Mouse (Mus musculus): ENCODE data around the gene Mast4.

Gene Mast4

GRCm38 (mm10) chr13:102892783-102893182 lies 441.5 kb downstream of the Mast4 start:
- no peak for DNase-seq (ENCODE audit: low spot score)

- DNase-seq (ENCODE audit: low spot score), result no peak
Observed at GRCm38 (mm10) chr13:102889989-102890388, 444.3 kb downstream of the Mast4 start.

- no peak for DNase-seq (ENCODE audit: low spot score)
Observed at GRCm38 (mm10) chr13:102889537-102889936, 444.8 kb downstream of the Mast4 start.

- no peak for DNase-seq (ENCODE audit: low spot score)
Observed at GRCm38 (mm10) chr13:102888895-102889490, 445.3 kb downstream of the Mast4 start.

GRCm38 (mm10) chr13:102888211-102888610 lies 446.1 kb downstream of the Mast4 start:
- DNase-seq (ENCODE audit: low spot score), result no peak

- DNase-seq (ENCODE audit: low spot score), result no peak
Observed at GRCm38 (mm10) chr13:102887534-102887933, 446.8 kb downstream of the Mast4 start.

GRCm38 (mm10) chr13:102886788-102887187 lies 447.5 kb downstream of the Mast4 start:
- DNase-seq (ENCODE audit: low spot score), result no peak

- DNase-seq (ENCODE audit: low spot score), result no peak
Observed at GRCm38 (mm10) chr13:102886147-102886546, 448.1 kb downstream of the Mast4 start.

GRCm38 (mm10) chr13:102880381-102881076 lies 453.8 kb downstream of the Mast4 start:
- DNase-seq (ENCODE audit: low spot score), result no peak

GRCm38 (mm10) chr13:102878631-102879030 lies 455.7 kb downstream of the Mast4 start:
- DNase-seq (ENCODE audit: low spot score), result no peak

GRCm38 (mm10) chr13:102877766-102878325 lies 456.5 kb downstream of the Mast4 start:
- DNase-seq (ENCODE audit: low spot score), result no peak

GRCm38 (mm10) chr13:102877154-102877553 lies 457.1 kb downstream of the Mast4 start:
- no peak for DNase-seq (ENCODE audit: low spot score)

- no peak for DNase-seq (ENCODE audit: low spot score)
Observed at GRCm38 (mm10) chr13:102875520-102875919, 458.8 kb downstream of the Mast4 start.

- DNase-seq (ENCODE audit: low spot score), result no peak
Observed at GRCm38 (mm10) chr13:102875144-102875476, 459.2 kb downstream of the Mast4 start.

- DNase-seq (ENCODE audit: low spot score), result no peak
Observed at GRCm38 (mm10) chr13:102874465-102875143, 459.7 kb downstream of the Mast4 start.

GRCm38 (mm10) chr13:102873412-102874016 lies 460.8 kb downstream of the Mast4 start:
- no peak for DNase-seq (ENCODE audit: low spot score)

- DNase-seq (ENCODE audit: low spot score), result no peak
Observed at GRCm38 (mm10) chr13:102871380-102872104, 462.8 kb downstream of the Mast4 start.

- DNase-seq (ENCODE audit: low spot score), result no peak
Observed at GRCm38 (mm10) chr13:102869541-102869940, 464.8 kb downstream of the Mast4 start.

- DNase-seq (ENCODE audit: low spot score), result no peak
Observed at GRCm38 (mm10) chr13:102866816-102867215, 467.5 kb downstream of the Mast4 start.

GRCm38 (mm10) chr13:102865971-102866724 lies 468.1 kb downstream of the Mast4 start:
- DNase-seq (ENCODE audit: low spot score), result no peak

GRCm38 (mm10) chr13:102865494-102865893 lies 468.8 kb downstream of the Mast4 start:
- DNase-seq (ENCODE audit: low spot score), result no peak
